Mouse (Mus musculus): ENCODE results near the gene A730009L09Rik. TPM values are rescaled to one million over a fixed set of nuclear protein-coding genes. Genes with fewer than 3 reads are reported as not detected.

A730009L09Rik gene
- not detected in 2 replicates for polyA plus RNA-seq (2014; fragmentation: Nextera tagmentation; extraction: Ambion mirVana)

- 12% methylated on average over 8 of the region's 8 CpGs for WGBS
Measured at GRCm38 (mm10) chr16:84514821-84515220, at the start of gene A730009L09Rik. A730009L09Rik (plus strand) TSS chr16:84515121.

GRCm38 (mm10) chr16:84465581-84466165 lies 49.2 kb upstream of the A730009L09Rik start:
- DNase-seq (ENCODE audit: low spot score): no peak
- Histone ChIP-seq H3K36me3 (ENCODE audit: control insufficient read depth, insufficient read depth, low read length) (no peaks in the 10 kb centered on the region), H3K9ac (ENCODE audit: low read length) (no peak overlapping the region), H3K4me1 (ENCODE audit: control insufficient read depth, insufficient read depth, low read length) (no peaks in the 10 kb centered on the region), H3K27me3 (replicated peaks; ENCODE audit: control insufficient read depth, insufficient read depth, low read length) (no peaks in the 10 kb centered on the region), H3K4me3 (ENCODE audit: low read depth, low read length) (no peak overlapping the region), H3K27ac (ENCODE audit: low read depth, low read length) (no peak overlapping the region), H3K4me2 (ENCODE audit: low read length) (no peak overlapping the region), H3K9me3 (replicated peaks; ENCODE audit: control insufficient read depth, low read length) (no peaks in the 10 kb centered on the region)
- WGBS: 42% methylated on average over 6 of the region's 6 CpGs
- no peak for ATAC-seq

More at GRCm38 (mm10) chr16:84514821-84515220, at the start of gene A730009L09Rik:
- Histone ChIP-seq H3K27me3 (replicated peaks; ENCODE audit: control insufficient read depth, insufficient read depth, low read length) (no peaks in the 10 kb centered on the region), H3K36me3 (ENCODE audit: control insufficient read depth, insufficient read depth, low read length) (no peaks in the 10 kb centered on the region), H3K4me2 (ENCODE audit: low read length) (no peak within 1 kb of the TSS), H3K9ac (ENCODE audit: low read length) (no peak within 1 kb of the TSS), H3K4me3 (ENCODE audit: low read depth, low read length) (no peak within 1 kb of the TSS), H3K4me1 (ENCODE audit: control insufficient read depth, insufficient read depth, low read length) (no peaks in the 10 kb centered on the region), H3K9me3 (replicated peaks; ENCODE audit: control insufficient read depth, low read length) (no peaks in the 10 kb centered on the region), H3K27ac (ENCODE audit: low read depth, low read length) (no peak within 1 kb of the TSS)
- DNase-seq (ENCODE audit: low spot score) (no peak), ATAC-seq (no peak)

- no peak overlapping the region for H3K4me2 ChIP-seq (ENCODE audit: low read length)
- no peak for ATAC-seq
- H3K4me3 ChIP-seq (ENCODE audit: low read depth, low read length): no peak overlapping the region
- no peaks in the 10 kb centered on the region for H3K9me3 ChIP-seq (replicated peaks; ENCODE audit: control insufficient read depth, low read length)
- no peaks in the 10 kb centered on the region for H3K4me1 ChIP-seq (ENCODE audit: control insufficient read depth, insufficient read depth, low read length)
- H3K9ac ChIP-seq (ENCODE audit: low read length): no peak overlapping the region
- H3K27ac ChIP-seq (ENCODE audit: low read depth, low read length): no peak overlapping the region
- no peaks in the 10 kb centered on the region for H3K36me3 ChIP-seq (ENCODE audit: control insufficient read depth, insufficient read depth, low read length)
- no peaks in the 10 kb centered on the region for H3K27me3 ChIP-seq (replicated peaks; ENCODE audit: control insufficient read depth, insufficient read depth, low read length)
- peak; percentile 12 for DNase-seq (ENCODE audit: low spot score)
- 18% methylated on average over 1 of the region's 1 CpGs for WGBS
Measured at GRCm38 (mm10) chr16:84468898-84469297, 46.0 kb upstream of the A730009L09Rik start.

- no peak for DNase-seq (ENCODE audit: low spot score)
- no peaks in the 10 kb centered on the region for H3K36me3 ChIP-seq (ENCODE audit: control insufficient read depth, insufficient read depth, low read length)
- no peaks in the 10 kb centered on the region for H3K9me3 ChIP-seq (replicated peaks; ENCODE audit: control insufficient read depth, low read length)
- H3K9ac ChIP-seq (ENCODE audit: low read length): no peak overlapping the region
- no peak overlapping the region for H3K27ac ChIP-seq (ENCODE audit: low read depth, low read length)
- ATAC-seq: no peak
- WGBS: 88% methylated on average over 1 of the region's 1 CpGs
- H3K4me3 ChIP-seq (ENCODE audit: low read depth, low read length): no peak overlapping the region
- H3K4me2 ChIP-seq (ENCODE audit: low read length): no peak overlapping the region
- H3K4me1 ChIP-seq (ENCODE audit: control insufficient read depth, insufficient read depth, low read length): no peaks in the 10 kb centered on the region
- no peaks in the 10 kb centered on the region for H3K27me3 ChIP-seq (replicated peaks; ENCODE audit: control insufficient read depth, insufficient read depth, low read length)
Measured at GRCm38 (mm10) chr16:84469994-84470393, 44.9 kb upstream of the A730009L09Rik start.

GRCm38 (mm10) chr16:84473406-84473805 lies 41.5 kb upstream of the A730009L09Rik start:
- H3K9me3 ChIP-seq (replicated peaks; ENCODE audit: control insufficient read depth, low read length): no peaks in the 10 kb centered on the region
- H3K4me1 ChIP-seq (ENCODE audit: control insufficient read depth, insufficient read depth, low read length): no peaks in the 10 kb centered on the region
- H3K27me3 ChIP-seq (replicated peaks; ENCODE audit: control insufficient read depth, insufficient read depth, low read length): no peaks in the 10 kb centered on the region
- H3K9ac ChIP-seq (ENCODE audit: low read length): no peak overlapping the region
- H3K4me2 ChIP-seq (ENCODE audit: low read length): no peak overlapping the region
- no peaks in the 10 kb centered on the region for H3K36me3 ChIP-seq (ENCODE audit: control insufficient read depth, insufficient read depth, low read length)
- H3K27ac ChIP-seq (ENCODE audit: low read depth, low read length): no peak overlapping the region
- no peak overlapping the region for H3K4me3 ChIP-seq (ENCODE audit: low read depth, low read length)
- no peak for DNase-seq (ENCODE audit: low spot score)
- no peak for ATAC-seq
- 61% methylated on average over 6 of the region's 6 CpGs for WGBS

- DNase-seq (ENCODE audit: low spot score) (no peak), ATAC-seq (no peak)
- H3K4me1 ChIP-seq (ENCODE audit: control insufficient read depth, insufficient read depth, low read length): no peaks in the 10 kb centered on the region
- no peak overlapping the region for H3K4me2 ChIP-seq (ENCODE audit: low read length)
- H3K9me3 ChIP-seq (replicated peaks; ENCODE audit: control insufficient read depth, low read length): no peaks in the 10 kb centered on the region
- H3K36me3 ChIP-seq (ENCODE audit: control insufficient read depth, insufficient read depth, low read length): no peaks in the 10 kb centered on the region
- no peak overlapping the region for H3K4me3 ChIP-seq (ENCODE audit: low read depth, low read length)
- no peak overlapping the region for H3K9ac ChIP-seq (ENCODE audit: low read length)
- H3K27ac ChIP-seq (ENCODE audit: low read depth, low read length): no peak overlapping the region
- 61% methylated on average over 4 of the region's 4 CpGs for WGBS
- no peaks in the 10 kb centered on the region for H3K27me3 ChIP-seq (replicated peaks; ENCODE audit: control insufficient read depth, insufficient read depth, low read length)
Measured at GRCm38 (mm10) chr16:84474712-84475111, 40.2 kb upstream of the A730009L09Rik start.

GRCm38 (mm10) chr16:84476948-84477347 lies 38.0 kb upstream of the A730009L09Rik start:
- 85% methylated on average over 5 of the region's 5 CpGs for WGBS
- H3K4me2 ChIP-seq (ENCODE audit: low read length): no peak overlapping the region

GRCm38 (mm10) chr16:84477528-84477927 lies 37.4 kb upstream of the A730009L09Rik start:
- Histone ChIP-seq H3K9ac (ENCODE audit: low read length) (no peak overlapping the region), H3K27ac (ENCODE audit: low read depth, low read length) (no peak overlapping the region), H3K4me2 (ENCODE audit: low read length) (no peak overlapping the region), H3K36me3 (ENCODE audit: control insufficient read depth, insufficient read depth, low read length) (no peaks in the 10 kb centered on the region), H3K27me3 (replicated peaks; ENCODE audit: control insufficient read depth, insufficient read depth, low read length) (no peaks in the 10 kb centered on the region), H3K4me1 (ENCODE audit: control insufficient read depth, insufficient read depth, low read length) (no peaks in the 10 kb centered on the region), H3K9me3 (replicated peaks; ENCODE audit: control insufficient read depth, low read length) (no peaks in the 10 kb centered on the region), H3K4me3 (ENCODE audit: low read depth, low read length) (no peak overlapping the region)
- DNase-seq (ENCODE audit: low spot score): no peak
- ATAC-seq: no peak
- WGBS: 78% methylated on average over 1 of the region's 1 CpGs

More at GRCm38 (mm10) chr16:84476948-84477347, 38.0 kb upstream of the A730009L09Rik start:
- ATAC-seq (no peak), DNase-seq (ENCODE audit: low spot score) (no peak)
- no peaks in the 10 kb centered on the region for H3K36me3 ChIP-seq (ENCODE audit: control insufficient read depth, insufficient read depth, low read length)
- no peak overlapping the region for H3K9ac ChIP-seq (ENCODE audit: low read length)
- no peaks in the 10 kb centered on the region for H3K9me3 ChIP-seq (replicated peaks; ENCODE audit: control insufficient read depth, low read length)
- H3K27me3 ChIP-seq (replicated peaks; ENCODE audit: control insufficient read depth, insufficient read depth, low read length): no peaks in the 10 kb centered on the region
- H3K4me3 ChIP-seq (ENCODE audit: low read depth, low read length): no peak overlapping the region
- no peak overlapping the region for H3K27ac ChIP-seq (ENCODE audit: low read depth, low read length)
- no peaks in the 10 kb centered on the region for H3K4me1 ChIP-seq (ENCODE audit: control insufficient read depth, insufficient read depth, low read length)

- H3K9ac ChIP-seq (ENCODE audit: low read length): no peak overlapping the region
- H3K4me2 ChIP-seq (ENCODE audit: low read length): no peak overlapping the region
- ATAC-seq (no peak), DNase-seq (ENCODE audit: low spot score) (no peak)
- WGBS: 87% methylated on average over 6 of the region's 6 CpGs
- no peaks in the 10 kb centered on the region for H3K4me1 ChIP-seq (ENCODE audit: control insufficient read depth, insufficient read depth, low read length)
- H3K9me3 ChIP-seq (replicated peaks; ENCODE audit: control insufficient read depth, low read length): no peaks in the 10 kb centered on the region
- no peak overlapping the region for H3K4me3 ChIP-seq (ENCODE audit: low read depth, low read length)
- H3K36me3 ChIP-seq (ENCODE audit: control insufficient read depth, insufficient read depth, low read length): no peaks in the 10 kb centered on the region
- no peak overlapping the region for H3K27ac ChIP-seq (ENCODE audit: low read depth, low read length)
- no peaks in the 10 kb centered on the region for H3K27me3 ChIP-seq (replicated peaks; ENCODE audit: control insufficient read depth, insufficient read depth, low read length)
Measured at GRCm38 (mm10) chr16:84477952-84478351, 37.0 kb upstream of the A730009L09Rik start.

All from forebrain, embryonic 14.5 days (tissue).